Mouse (Mus musculus) brain, embryonic 18.5 days (tissue): ENCODE measurements around the gene Lgals3.

Experiments used
- DNase-seq: peaks from one replicate; pipeline ENCODE4 v3.0.0-alpha.2; 2012; ENCODE audit warnings: low read depth, low spot score

Gene Lgals3

GRCm38 (mm10) chr14:47369741-47370140 is 2.2 kb downstream of the Lgals3 start:
- DNase-seq = no peak

GRCm38 (mm10) chr14:47370790-47371189 is 3.2 kb downstream of the Lgals3 start:
- DNase-seq = no peak

DNA sequence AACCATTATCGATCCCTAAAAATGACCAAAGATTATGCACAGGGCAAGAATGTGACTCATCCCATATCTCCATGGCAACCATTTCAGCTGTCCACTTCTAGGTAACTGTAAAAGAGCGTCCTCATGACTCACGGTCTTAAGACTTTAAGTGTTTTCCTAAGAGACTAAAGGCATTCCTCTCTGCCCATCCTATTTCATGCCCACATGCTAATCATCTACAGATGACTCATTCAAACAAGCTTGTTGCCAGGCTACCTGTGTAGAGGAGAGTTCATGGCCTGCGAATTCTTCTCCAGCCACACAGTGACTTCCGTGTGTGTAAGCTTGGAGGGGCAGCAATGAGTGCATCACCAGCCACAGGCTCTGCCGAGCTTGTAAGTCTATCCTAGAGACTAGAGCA is 4.1 kb downstream of the Lgals3 start:
- DNase-seq = no peak

DNA sequence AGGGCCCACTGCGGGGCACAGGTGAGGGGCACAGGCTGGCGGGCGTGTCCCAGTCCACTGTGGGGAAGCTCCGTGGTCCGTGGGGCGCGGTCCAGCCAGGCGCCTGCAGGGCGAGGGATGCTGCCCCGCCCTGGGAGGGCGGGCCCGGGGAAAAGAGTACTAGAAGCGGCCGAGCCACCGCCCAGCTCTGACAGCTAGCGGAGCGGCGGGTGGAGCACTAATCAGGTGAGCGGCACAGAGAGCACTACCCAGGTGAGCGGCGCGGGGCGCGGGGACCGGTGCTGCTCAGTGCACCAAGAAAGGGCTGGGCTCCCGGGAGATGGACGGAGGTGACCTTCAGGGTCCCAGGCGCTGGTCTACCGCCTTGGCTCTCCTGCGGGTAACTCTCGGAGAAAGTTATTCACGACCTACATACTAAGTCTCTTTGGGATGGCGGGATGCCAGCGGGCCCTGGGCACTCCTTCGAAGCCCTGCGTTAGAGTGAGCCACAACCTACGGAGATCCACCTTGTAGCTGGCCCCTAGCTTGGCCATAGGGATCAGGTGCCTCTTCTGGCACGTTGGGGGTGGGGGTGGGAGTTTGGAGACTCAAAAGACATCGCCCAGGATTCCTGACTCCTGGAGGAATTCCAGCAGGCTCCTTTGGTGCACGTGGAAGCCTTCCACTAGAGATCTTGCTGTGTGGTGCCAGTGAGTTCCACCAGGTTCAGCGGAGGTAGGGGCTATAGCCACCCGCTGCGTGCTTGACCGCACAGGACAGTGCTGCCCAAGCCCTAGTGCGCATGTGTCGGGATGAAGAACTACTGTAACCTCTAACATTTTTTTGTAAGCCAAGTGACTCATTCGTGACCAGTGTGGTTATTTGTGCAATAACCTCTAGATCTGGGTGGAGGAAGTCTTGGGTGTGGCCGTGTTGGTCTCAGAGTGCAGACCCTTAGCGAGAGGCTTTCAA is 6.5 kb downstream of the Lgals3 start:
- no peak for DNase-seq

DNA sequence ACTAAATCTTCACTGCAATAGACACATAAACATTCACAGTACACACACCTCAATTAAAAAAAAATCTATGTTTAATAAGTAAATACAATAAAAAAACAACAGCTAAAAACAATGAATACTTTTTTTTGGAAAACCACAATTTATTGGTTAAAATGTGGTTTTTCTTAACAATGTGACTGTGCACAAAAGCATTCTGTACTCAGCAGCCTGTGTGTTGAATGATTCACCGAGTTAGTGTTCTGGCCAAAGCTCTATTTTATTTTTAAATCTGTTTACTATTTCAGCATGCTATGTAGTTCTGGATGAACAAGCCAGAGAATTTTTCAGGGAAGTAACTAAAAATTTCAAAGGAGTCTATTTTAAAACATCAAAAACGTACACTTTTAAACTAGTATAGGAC is 9.0 kb downstream of the Lgals3 start:
- DNase-seq = no peak

- DNase-seq = no peak
Measured at GRCm38 (mm10) chr14:47378336-47378735, 10.8 kb downstream of the Lgals3 start.

GRCm38 (mm10) chr14:47383911-47384310 is 16.4 kb downstream of the Lgals3 start:
- no peak for DNase-seq

DNA sequence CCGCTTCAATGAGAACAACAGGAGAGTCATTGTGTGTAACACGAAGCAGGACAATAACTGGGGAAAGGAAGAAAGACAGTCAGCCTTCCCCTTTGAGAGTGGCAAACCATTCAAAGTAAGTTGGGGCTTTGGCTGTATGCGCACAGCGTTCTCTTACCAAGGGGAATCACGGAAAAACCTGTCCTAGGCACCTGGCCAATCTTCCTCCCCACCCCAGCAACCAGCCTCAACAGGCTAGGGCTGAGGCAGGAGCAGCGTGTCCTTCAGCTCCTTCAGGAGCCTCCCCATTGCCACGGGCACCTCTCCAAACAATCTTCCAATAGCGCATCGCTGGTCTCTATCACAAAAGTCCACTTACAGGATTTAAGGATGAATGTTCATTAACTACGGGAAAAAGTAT is 17.1 kb downstream of the Lgals3 start:
- no peak for DNase-seq

GRCm38 (mm10) chr14:47386125-47386524 is 18.6 kb downstream of the Lgals3 start:
- DNase-seq = no peak

DNA sequence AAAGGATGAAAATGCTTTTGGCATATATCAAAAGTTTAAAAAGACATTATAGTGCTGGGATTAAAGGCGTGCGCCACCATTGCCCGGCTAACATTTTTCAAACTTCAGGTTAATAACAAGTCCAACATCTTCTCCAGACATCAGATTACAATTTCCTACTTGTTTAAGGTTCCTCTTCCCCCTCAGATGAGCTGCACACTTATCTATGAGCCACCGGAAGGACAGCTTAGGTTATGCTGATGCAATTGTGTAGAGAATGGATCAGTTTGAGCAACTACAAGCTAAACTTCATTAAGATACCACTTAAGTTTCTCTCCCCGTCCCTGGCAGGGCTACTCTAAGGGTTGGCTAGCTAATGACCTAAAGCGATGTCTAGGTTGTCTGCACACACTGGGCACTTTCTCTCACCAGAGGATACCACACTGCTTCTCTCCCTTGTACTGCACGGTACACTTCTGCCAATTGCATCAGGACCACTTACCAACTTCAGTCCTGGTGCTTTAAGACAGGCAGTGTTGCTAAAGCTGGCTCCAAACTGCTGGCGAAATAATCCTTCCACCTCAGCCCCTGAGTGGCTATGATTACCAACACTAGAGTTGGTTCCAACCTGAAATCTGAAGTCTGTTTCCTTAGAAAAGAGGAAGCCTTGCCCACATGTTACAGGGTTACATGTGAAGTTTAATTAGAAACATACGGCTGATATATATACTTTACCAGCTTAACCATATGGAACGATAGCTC is 26.0 kb downstream of the Lgals3 start:
- DNase-seq = no peak

- no peak for DNase-seq
Measured at GRCm38 (mm10) chr14:47395007-47395406, 27.5 kb downstream of the Lgals3 start.

DNA sequence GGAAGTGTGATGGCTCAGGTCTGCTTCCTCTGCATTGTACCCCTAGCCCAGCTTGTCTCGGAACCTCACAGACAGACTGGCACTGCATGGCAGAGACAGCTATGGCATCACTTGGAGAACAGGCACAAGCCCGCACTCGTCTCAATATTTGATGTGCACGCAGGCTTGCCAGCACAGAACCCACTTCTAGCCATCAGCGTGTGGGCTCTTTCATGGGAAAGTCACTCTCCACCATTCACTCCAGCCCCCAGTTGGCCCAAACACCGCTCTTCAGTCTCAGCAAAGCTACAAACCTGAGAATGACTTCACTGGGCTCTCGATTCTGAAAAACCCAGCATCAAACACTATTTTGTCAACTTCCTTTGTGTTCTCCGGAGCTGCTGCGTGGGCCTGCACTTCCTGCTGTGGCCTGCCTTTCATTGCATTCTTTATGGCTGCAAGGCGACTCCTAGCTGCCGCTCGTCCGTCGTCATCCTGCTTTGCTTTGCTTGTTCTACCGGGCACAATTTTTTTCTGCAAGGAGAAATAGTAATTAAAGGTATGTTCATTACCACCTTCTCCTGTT is 28.0 kb downstream of the Lgals3 start:
- DNase-seq = no peak

GRCm38 (mm10) chr14:47396165-47396652 is 28.7 kb downstream of the Lgals3 start:
- no peak for DNase-seq

- no peak for DNase-seq
Measured at GRCm38 (mm10) chr14:47402735-47403134, 35.2 kb downstream of the Lgals3 start.

DNA sequence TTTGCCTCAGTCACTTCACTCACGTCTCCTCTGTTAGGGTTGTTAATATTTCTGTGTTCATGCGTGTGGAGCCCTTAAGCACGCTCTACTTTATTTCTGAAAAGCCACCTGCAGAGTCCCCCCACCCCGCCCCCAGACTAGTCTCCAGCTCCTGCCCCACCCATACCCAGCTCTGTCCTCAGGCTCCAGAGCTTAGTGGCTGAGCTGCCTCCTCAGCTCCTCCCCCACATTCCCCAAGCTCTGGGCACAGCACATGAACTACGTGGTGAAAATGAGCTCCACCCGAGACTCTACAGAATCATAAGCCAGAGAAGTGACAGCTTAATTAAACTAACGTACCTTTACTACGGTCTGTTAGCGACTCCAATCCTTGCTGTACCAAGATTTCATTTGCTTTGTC is 38.4 kb downstream of the Lgals3 start:
- DNase-seq = no peak

- no peak for DNase-seq
Measured at GRCm38 (mm10) chr14:47417346-47417745, 49.8 kb downstream of the Lgals3 start.

- peak; percentile 77 for DNase-seq
Measured at GRCm38 (mm10) chr14:47417775-47418665, 50.5 kb downstream of the Lgals3 start, which contains the start of gene Dlgap5. Dlgap5 (minus strand) TSS chr14:47418407.

DNA sequence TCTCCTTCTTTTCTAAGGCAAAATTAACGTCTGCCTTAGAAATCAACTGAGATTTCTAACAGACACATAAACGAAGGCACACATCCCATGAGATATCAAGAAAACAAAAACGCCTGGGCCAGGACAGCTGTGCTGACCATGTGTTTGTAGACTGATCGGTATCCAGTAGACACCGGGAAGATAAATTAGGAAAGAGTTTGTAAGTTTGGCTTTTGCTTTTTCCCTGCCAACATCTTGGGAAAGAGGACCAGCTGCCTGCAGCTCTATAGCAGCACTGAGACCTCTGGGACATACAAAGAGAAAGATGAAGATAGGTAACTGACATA is 51.1 kb downstream of the Lgals3 start:
- DNase-seq = no peak

- DNase-seq = no peak
Measured at GRCm38 (mm10) chr14:47419034-47419625, 51.6 kb downstream of the Lgals3 start.

GRCm38 (mm10) chr14:47419723-47420276 is 52.2 kb downstream of the Lgals3 start:
- no peak for DNase-seq

GRCm38 (mm10) chr14:47421606-47422005 is 54.1 kb downstream of the Lgals3 start:
- DNase-seq = no peak
